Mouse (Mus musculus) lung, postnatal 14 days (tissue): ENCODE results near the gene Isoc2b.
"Not testable (repeated sequence)": the region's sequence is repeated elsewhere in the genome, so short reads cannot be mapped to it uniquely, and the experiment has no call there.

Source experiments
- DNase-seq: peaks from one replicate; pipeline ENCODE4 v3.0.0; 2021

The Isoc2b gene

GRCm38 (mm10) chr7:4870133-4870532, at the start of gene Isoc2b:
Gene Isoc2b (minus strand): TSS chr7:4870258.
- no peak for DNase-seq

GRCm38 (mm10) chr7:4919096-4919495, 49.0 kb upstream of the Isoc2b start:
- DNase-seq = no peak

- no peak for DNase-seq
These were observed 48.6 kb upstream of the Isoc2b start for GRCm38 (mm10) chr7:4918681-4919080.

GRCm38 (mm10) chr7:4917494-4917893, 47.4 kb upstream of the Isoc2b start:
- DNase-seq = no peak

- no peak for DNase-seq
These were observed 45.8 kb upstream of the Isoc2b start for GRCm38 (mm10) chr7:4915669-4916416.

GRCm38 (mm10) chr7:4915007-4915665, 45.1 kb upstream of the Isoc2b start, which contains the start of gene Zfp628:
Gene Zfp628 (plus strand): TSS chr7:4915217.
- peak; percentile 96 for DNase-seq

- DNase-seq = no peak
These were observed 42.2 kb upstream of the Isoc2b start for GRCm38 (mm10) chr7:4912248-4912647.

- peak; percentile 79 for DNase-seq
These were observed 41.5 kb upstream of the Isoc2b start for GRCm38 (mm10) chr7:4911561-4911960.

- no peak for DNase-seq
These were observed 36.5 kb upstream of the Isoc2b start, which contains the start of gene Gm36210 for GRCm38 (mm10) chr7:4906466-4906950. Gene Gm36210 (minus strand): TSS chr7:4906516.

- DNase-seq = no peak
These were observed 32.3 kb upstream of the Isoc2b start for GRCm38 (mm10) chr7:4902404-4902803.

- DNase-seq = no peak
These were observed 31.1 kb upstream of the Isoc2b start for GRCm38 (mm10) chr7:4901171-4901570.

GRCm38 (mm10) chr7:4900523-4900851, 30.4 kb upstream of the Isoc2b start:
- DNase-seq = no peak

GRCm38 (mm10) chr7:4899649-4900522, 29.8 kb upstream of the Isoc2b start:
- DNase-seq = peak; percentile 32

- DNase-seq = no peak
These were observed 29.0 kb upstream of the Isoc2b start for GRCm38 (mm10) chr7:4898851-4899648.

GRCm38 (mm10) chr7:4895186-4895585, 25.1 kb upstream of the Isoc2b start:
- no peak for DNase-seq

GRCm38 (mm10) chr7:4886680-4887079, 16.6 kb upstream of the Isoc2b start:
- peak; percentile 39 for DNase-seq

GRCm38 (mm10) chr7:4879036-4879435, 9.0 kb upstream of the Isoc2b start:
- not testable (repeated sequence) for DNase-seq

GRCm38 (mm10) chr7:4878186-4878585, 8.1 kb upstream of the Isoc2b start:
- peak; percentile 28 for DNase-seq

- DNase-seq = no peak
These were observed 7.2 kb upstream of the Isoc2b start for GRCm38 (mm10) chr7:4877226-4877625.

- DNase-seq = peak; percentile 87
These were observed 6.7 kb upstream of the Isoc2b start, which contains the start of gene Isoc2a for GRCm38 (mm10) chr7:4876753-4877221. Gene Isoc2a (plus strand): TSS chr7:4877153.

- no peak for DNase-seq
These were observed 3.4 kb downstream of the Isoc2b start for GRCm38 (mm10) chr7:4866631-4867180.
